Mouse (Mus musculus): ENCODE data around the gene Dazap2. TPM values are rescaled to one million over a fixed set of nuclear protein-coding genes. Genes with fewer than 3 reads are reported as not detected.

Gene Dazap2
- total and polyA plus RNA-seq, 3 experiments: 56.0 to 213 (median 159) TPM

GRCm38 (mm10) chr15:100635239-100635638 lies 20.1 kb downstream of the Dazap2 start:
- no peak overlapping the region for H3K4me2 ChIP-seq (ENCODE audit: insufficient read depth, low read depth, poor library complexity, severe bottlenecking)
- no peak overlapping the region for H3K4me3 ChIP-seq (replicated peaks in 1 of 3; ENCODE audit: low read depth in 2 of 3, low read length in 2 of 3, poor library complexity in 1 of 3)
- peaks cover 6 to 13% of the 10 kb centered on the region in 2 experiments for H3K36me3 ChIP-seq (replicated peaks in 1 of 2; ENCODE audit: control insufficient read depth in 1 of 2, insufficient read depth in 1 of 2, low read length in 1 of 2)
- peaks cover 13 to 58% of the 10 kb centered on the region in 2 experiments for H3K4me1 ChIP-seq (ENCODE audit: control insufficient read depth in 1 of 2, insufficient read depth in 2 of 2)
- no peaks in the 10 kb centered on the region for H3K9me3 ChIP-seq (replicated peaks; ENCODE audit: low read length)
- no peak for DNase-seq (ENCODE audit: extremely low read depth)
- dilution Hi-C loops (cut with MboI; ENCODE audit: extremely low pct_ligation_motif_present, extremely low pct_unique_long_range_greater_than_20kb, low sequenced_read_pairs): no loop called here
- H3K79me2 ChIP-seq (replicated peaks; ENCODE audit: control insufficient read depth, extremely low read depth, insufficient read depth, poor library complexity, severe bottlenecking): no peaks in the 10 kb centered on the region
- H3K27me3 ChIP-seq (replicated peaks): peaks cover 8% of the 10 kb centered on the region
- no peak overlapping the region for H3K27ac ChIP-seq (ENCODE audit: insufficient read depth, low read depth)
- in situ Hi-C loops (cut with MboI; ENCODE audit: low pct_ligation_motif_present, low pct_unique_long_range_greater_than_20kb, low sequenced_read_pairs): no loop called here
- TF ChIP-seq RAD21 (IDR thresholded peaks at IDR 0.05; ENCODE audit: low read depth, low read length) (no peak), MEF2A (IDR thresholded peaks at IDR 0.05; ENCODE audit: borderline replicate concordance, low read depth, low read length) (no peak), KAT2A (IDR thresholded peaks at IDR 0.05; ENCODE audit: insufficient replicate concordance, low read length) (no peak), POLR2A (IDR thresholded peaks at IDR 0.05; ENCODE audit: low read depth, low read length) (no peak), JUND (conservative IDR thresholded peaks at IDR 0.05; ENCODE audit: low read depth, low read length) (no peak), ZKSCAN1 (IDR thresholded peaks at IDR 0.05; ENCODE audit: borderline replicate concordance, low read depth, low read length) (no peak), JUN (IDR thresholded peaks at IDR 0.05; ENCODE audit: insufficient read depth, low read depth, low read length) (no peak), ZNF384 (IDR thresholded peaks at IDR 0.05; ENCODE audit: low read depth, low read length) (no peak), ETS1 (conservative IDR thresholded peaks at IDR 0.05; ENCODE audit: low read depth, low read length) (no peak), RCOR1 (conservative IDR thresholded peaks at IDR 0.05; ENCODE audit: low read depth, low read length) (no peak), MYC (IDR thresholded peaks at IDR 0.05; ENCODE audit: low read depth, low read length) (no peak), PAX5 (IDR thresholded peaks at IDR 0.05; ENCODE audit: low read length) (no peak), TCF12 (IDR thresholded peaks at IDR 0.05; ENCODE audit: low read depth, low read length) (no peak), IRF4 (IDR thresholded peaks at IDR 0.05; ENCODE audit: low read depth, low read length) (no peak)
- H3K9ac ChIP-seq (ENCODE audit: insufficient read depth, low read depth): no peak overlapping the region

- H3K9ac ChIP-seq (ENCODE audit: insufficient read depth, low read depth): peak overlapping the region; percentile 18
- no peak for TF ChIP-seq CTCF (conservative IDR thresholded peaks at IDR 0.05 in 1 of 2, IDR thresholded peaks at IDR 0.05 in 1 of 2; ENCODE audit: low read depth in 2 of 2, low read length in 2 of 2)
- TF ChIP-seq EP300 (IDR thresholded peaks at IDR 0.05; ENCODE audit: low read length): no peak
- no peak for TF ChIP-seq RAD21 (IDR thresholded peaks at IDR 0.05; ENCODE audit: low read depth, low read length)
- TF ChIP-seq ELF1 (IDR thresholded peaks at IDR 0.05; ENCODE audit: low read depth, low read length): no peak
- no peak for TF ChIP-seq MAX (IDR thresholded peaks at IDR 0.05; ENCODE audit: low read length)
- no peak for TF ChIP-seq POLR2AphosphoS2 (IDR thresholded peaks at IDR 0.05; ENCODE audit: low read depth, low read length)
- peak overlapping the region in 2 of 3 experiments; percentile 60 to 69 for H3K4me3 ChIP-seq (replicated peaks in 1 of 3; ENCODE audit: low read depth in 2 of 3, low read length in 2 of 3, poor library complexity in 1 of 3)
- peaks cover 14 to 21% of the 10 kb centered on the region in 2 experiments for H3K36me3 ChIP-seq (replicated peaks in 1 of 2; ENCODE audit: control insufficient read depth in 1 of 2, insufficient read depth in 1 of 2, low read length in 1 of 2)
- H3K79me2 ChIP-seq (replicated peaks; ENCODE audit: control insufficient read depth, extremely low read depth, insufficient read depth, poor library complexity, severe bottlenecking): no peaks in the 10 kb centered on the region
- in situ Hi-C loops (cut with MboI; ENCODE audit: low pct_ligation_motif_present, low pct_unique_long_range_greater_than_20kb, low sequenced_read_pairs) (no loop called here), dilution Hi-C loops (cut with MboI; ENCODE audit: extremely low pct_ligation_motif_present, extremely low pct_unique_long_range_greater_than_20kb, low sequenced_read_pairs) (no loop called here)
- peaks cover 13 to 57% of the 10 kb centered on the region in 2 experiments for H3K4me1 ChIP-seq (ENCODE audit: control insufficient read depth in 1 of 2, insufficient read depth in 2 of 2)
- peaks cover 6% of the 10 kb centered on the region for H3K27me3 ChIP-seq (replicated peaks)
- no peaks in the 10 kb centered on the region for H3K9me3 ChIP-seq (replicated peaks; ENCODE audit: low read length)
- DNase-seq (ENCODE audit: extremely low read depth): no peak
- no peak overlapping the region for H3K27ac ChIP-seq (ENCODE audit: insufficient read depth, low read depth)
- peak overlapping the region; percentile 92 for H3K4me2 ChIP-seq (ENCODE audit: insufficient read depth, low read depth, poor library complexity, severe bottlenecking)
These were observed 20.9 kb downstream of the Dazap2 start for GRCm38 (mm10) chr15:100635851-100636645.
